Mouse (Mus musculus): ENCODE measurements at regions not wholly inside any gene's neighbourhood (a gene's known extent, or its start where the extent isn't known, plus 50 kb on each side); places are given as distances from the start of the nearest gene placed in this dataset.
"Not testable (repeated sequence)": the region's sequence is repeated elsewhere in the genome, so short reads cannot be mapped to it uniquely, and the experiment has no call there.

GRCm38 (mm10) chr13:5920422-5920821 lies 59.1 kb downstream of the Klf6 start:
- no peak for DNase-seq (ENCODE audit: low spot score)

GRCm38 (mm10) chr13:5931433-5931832 lies 70.2 kb downstream of the Klf6 start:
- DNase-seq (ENCODE audit: low spot score) = peak; percentile 33

- peak; percentile 31 for DNase-seq (ENCODE audit: low spot score)
Measured at GRCm38 (mm10) chr13:5937436-5937835, 76.2 kb downstream of the Klf6 start.

GRCm38 (mm10) chr13:5937970-5938369 lies 76.7 kb downstream of the Klf6 start:
- no peak for DNase-seq (ENCODE audit: low spot score)

- no peak for DNase-seq (ENCODE audit: low spot score)
Measured at GRCm38 (mm10) chr13:5939368-5939767, 78.1 kb downstream of the Klf6 start.

GRCm38 (mm10) chr13:5952863-5953262 lies 91.6 kb downstream of the Klf6 start:
- DNase-seq (ENCODE audit: low spot score) = no peak

- not testable (repeated sequence) for DNase-seq (ENCODE audit: low spot score)
Measured at GRCm38 (mm10) chr13:5955121-5955520, 93.8 kb downstream of the Klf6 start.

- no peak for DNase-seq (ENCODE audit: low spot score)
Measured at GRCm38 (mm10) chr13:5956145-5956544, 94.9 kb downstream of the Klf6 start.

GRCm38 (mm10) chr13:5962947-5963346 lies 101.7 kb downstream of the Klf6 start:
- DNase-seq (ENCODE audit: low spot score) = no peak

GRCm38 (mm10) chr13:5964626-5965025 lies 103.3 kb downstream of the Klf6 start:
- no peak for DNase-seq (ENCODE audit: low spot score)

GRCm38 (mm10) chr13:5978615-5979014 lies 117.3 kb downstream of the Klf6 start:
- DNase-seq (ENCODE audit: low spot score) = peak; percentile 16

- DNase-seq (ENCODE audit: low spot score) = no peak
Measured at GRCm38 (mm10) chr13:5987491-5987890, 126.2 kb downstream of the Klf6 start.

GRCm38 (mm10) chr13:5988407-5988806 lies 127.1 kb downstream of the Klf6 start:
- DNase-seq (ENCODE audit: low spot score) = no peak

- DNase-seq (ENCODE audit: low spot score) = no peak
Measured at GRCm38 (mm10) chr13:6000559-6001217, 139.4 kb downstream of the Klf6 start.

- no peak for DNase-seq (ENCODE audit: low spot score)
Measured at GRCm38 (mm10) chr13:6001218-6001564, 139.9 kb downstream of the Klf6 start.

GRCm38 (mm10) chr13:6005901-6006300 lies 144.6 kb downstream of the Klf6 start:
- no peak for DNase-seq (ENCODE audit: low spot score)

- no peak for DNase-seq (ENCODE audit: low spot score)
Measured at GRCm38 (mm10) chr13:6009671-6010070, 148.4 kb downstream of the Klf6 start.

- DNase-seq (ENCODE audit: low spot score) = peak; percentile 20
Measured at GRCm38 (mm10) chr13:6027207-6027606, 165.9 kb downstream of the Klf6 start.

- no peak for DNase-seq (ENCODE audit: low spot score)
Measured at GRCm38 (mm10) chr13:6028878-6029277, 167.6 kb downstream of the Klf6 start.

- DNase-seq (ENCODE audit: low spot score) = no peak
Measured at GRCm38 (mm10) chr13:6029461-6029860, 168.2 kb downstream of the Klf6 start.

GRCm38 (mm10) chr13:6030128-6030527 lies 168.8 kb downstream of the Klf6 start:
- no peak for DNase-seq (ENCODE audit: low spot score)

- DNase-seq (ENCODE audit: low spot score) = no peak
Measured at GRCm38 (mm10) chr13:6040132-6040531, 178.8 kb downstream of the Klf6 start.

GRCm38 (mm10) chr13:6040663-6041062 lies 179.4 kb downstream of the Klf6 start:
- no peak for DNase-seq (ENCODE audit: low spot score)

- peak; percentile 58 for DNase-seq (ENCODE audit: low spot score)
Measured at GRCm38 (mm10) chr13:6042495-6042894, 181.2 kb downstream of the Klf6 start.

Data from adipocyte (in vitro differentiated cells).